Mouse (Mus musculus): Measurements from ENCODE around the gene Mkrn2os.

The Mkrn2os gene

GRCm38 (mm10) chr6:115582328-115583115 lies 9.9 kb downstream of the Mkrn2os start:
- no peak for DNase-seq

- no peak for DNase-seq
Observed at GRCm38 (mm10) chr6:115580810-115581209, 11.6 kb downstream of the Mkrn2os start.

- DNase-seq, result no peak
Observed at GRCm38 (mm10) chr6:115577941-115578340, 14.4 kb downstream of the Mkrn2os start.

- DNase-seq, result no peak
Observed at GRCm38 (mm10) chr6:115577407-115577806, 15.0 kb downstream of the Mkrn2os start.

GRCm38 (mm10) chr6:115574171-115574570 lies 18.2 kb downstream of the Mkrn2os start:
- DNase-seq, result no peak

GRCm38 (mm10) chr6:115565479-115566045 lies 26.8 kb downstream of the Mkrn2os start:
- no peak for DNase-seq

- no peak for DNase-seq
Observed at GRCm38 (mm10) chr6:115559651-115560632, 32.4 kb downstream of the Mkrn2os start.

GRCm38 (mm10) chr6:115558176-115558575 lies 34.2 kb downstream of the Mkrn2os start:
- no peak for DNase-seq

- DNase-seq, result no peak
Observed at GRCm38 (mm10) chr6:115555485-115555884, 36.9 kb downstream of the Mkrn2os start.

- peak; percentile 60 for DNase-seq
Observed at GRCm38 (mm10) chr6:115546276-115546675, 46.1 kb downstream of the Mkrn2os start.

- DNase-seq, result peak; percentile 97
Observed at GRCm38 (mm10) chr6:115544442-115544970, 47.9 kb downstream of the Mkrn2os start, which contains the start of gene Tsen2. TSS of gene Tsen2 (plus strand) at chr6:115544664.

GRCm38 (mm10) chr6:115542341-115542740 lies 50.0 kb downstream of the Mkrn2os start:
- DNase-seq, result no peak

- DNase-seq, result no peak
Observed at GRCm38 (mm10) chr6:115541676-115542275, 50.6 kb downstream of the Mkrn2os start.

- DNase-seq, result peak; percentile 89
Observed at GRCm38 (mm10) chr6:115538645-115539429, 53.5 kb downstream of the Mkrn2os start.

GRCm38 (mm10) chr6:115536169-115536568 lies 56.2 kb downstream of the Mkrn2os start:
- no peak for DNase-seq

GRCm38 (mm10) chr6:115534617-115535016 lies 57.8 kb downstream of the Mkrn2os start:
- no peak for DNase-seq

Measured in cerebellum, adult 9-10 months (tissue).